9 mouse cellular contexts compared by ENCODE assay signal in the genomic region with DNA sequence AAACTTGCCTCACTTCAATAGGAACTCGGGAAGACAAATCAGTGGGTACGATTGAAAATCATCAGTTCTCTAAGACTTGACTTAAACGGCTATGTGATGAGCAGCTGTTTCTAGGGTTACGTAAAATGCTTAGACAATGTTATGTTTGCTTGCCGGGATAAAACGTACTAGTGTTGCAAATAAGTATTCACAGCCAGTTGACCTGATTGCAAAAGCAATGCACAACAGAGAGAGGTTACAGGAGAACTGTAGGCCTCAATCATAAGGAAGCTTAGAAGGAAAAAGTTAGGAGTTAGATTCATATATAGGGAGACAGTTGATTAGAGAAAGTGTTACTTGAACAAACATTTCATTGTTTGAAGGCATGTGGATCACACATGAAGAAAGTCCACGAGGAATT. TPM values are rescaled to one million over a fixed set of nuclear protein-coding genes. Genes with fewer than 3 reads are reported as not detected.
A peak's percentile ranks its signal among the peaks of the same experiment; 100 is the strongest.
DNase-seq lines count a peak whose midpoint lies in the region; ATAC-seq and TF ChIP-seq lines count a peak whose summit lies in the region.
"Had no signal": no experiment of that assay in that cellular context is flagged by ENCODE, and none has a peak within 500 bp of the region (broad histone marks: within the 10 kb centered on the region; RNA-seq: fewer than 3 reads in every experiment).

No protein-coding gene starts in this region.

- H3K27ac ChIP-seq in intestine, embryonic 15.5 days, result no peak overlapping the region
- no peak overlapping the region for H3K27ac ChIP-seq in intestine, postnatal 0 days (ENCODE audit: low read depth, low read length)
- H3K27ac ChIP-seq in embryonic facial prominence, embryonic 14.5 days (replicated peaks; ENCODE audit: low read depth, low read length), result no peak overlapping the region
- H3K27ac ChIP-seq in hindbrain, embryonic 14.5 days, result no peak overlapping the region
- H3K27ac ChIP-seq in midbrain, embryonic 12.5 days (replicated peaks), result no peak overlapping the region

- H3K4me1 ChIP-seq in intestine, embryonic 15.5 days (replicated peaks), result peaks cover 17% of the 10 kb centered on the region; the same call in 1 of the 2 replicates
- H3K4me1 ChIP-seq in intestine, postnatal 0 days (replicated peaks; ENCODE audit: control insufficient read depth, insufficient read depth, low read length), result 0 out of 2 replicates have a peak, but pooled peaks cover 3% of the 10 kb centered on the region
- peaks cover 31% of the 10 kb centered on the region for H3K4me1 ChIP-seq in embryonic facial prominence, embryonic 14.5 days (ENCODE audit: control insufficient read depth, insufficient read depth, low read length)
- peaks cover 18% of the 10 kb centered on the region for H3K4me1 ChIP-seq in hindbrain, embryonic 14.5 days (replicated peaks; ENCODE audit: control insufficient read depth, insufficient read depth, low read length)
- peaks cover 25% of the 10 kb centered on the region for H3K4me1 ChIP-seq in midbrain, embryonic 12.5 days

- no peaks in the 10 kb centered on the region for H3K27me3 ChIP-seq in intestine, embryonic 15.5 days (replicated peaks)
- no peaks in the 10 kb centered on the region; the same call in 1 of the 2 replicates for H3K27me3 ChIP-seq in intestine, postnatal 0 days (replicated peaks; ENCODE audit: control insufficient read depth, insufficient read depth, low read length)
- H3K27me3 ChIP-seq in embryonic facial prominence, embryonic 14.5 days (replicated peaks; ENCODE audit: control insufficient read depth, insufficient read depth, low read length), result peaks cover 13% of the 10 kb centered on the region
- no peaks in the 10 kb centered on the region for H3K27me3 ChIP-seq in hindbrain, embryonic 14.5 days (ENCODE audit: control insufficient read depth, insufficient read depth, low read length)
- H3K27me3 ChIP-seq in midbrain, embryonic 12.5 days, result no peaks in the 10 kb centered on the region

- no peak for ATAC-seq in intestine, embryonic 15.5 days
- ATAC-seq in intestine, postnatal 0 days, result no peak
- no peak for ATAC-seq in embryonic facial prominence, embryonic 14.5 days (ENCODE audit: low read depth)
- ATAC-seq in hindbrain, embryonic 14.5 days (ENCODE audit: low FRiP score), result no peak
- ATAC-seq in midbrain, embryonic 12.5 days (ENCODE audit: low FRiP score, low read depth), result no peak
- no peak for ATAC-seq in CD4-positive, CD25-positive, alpha-beta regulatory T cell, adult 4 months

- peak overlapping the region; percentile 85; the same call in 1 of the 2 replicates for H3K4me2 ChIP-seq in intestine, embryonic 15.5 days (replicated peaks)
- no peak overlapping the region for H3K4me2 ChIP-seq in intestine, postnatal 0 days (replicated peaks; ENCODE audit: low read depth)
- peak overlapping the region; percentile 91 for H3K4me2 ChIP-seq in embryonic facial prominence, embryonic 14.5 days (ENCODE audit: low read depth, low read length)
- peak overlapping the region; percentile 67 for H3K4me2 ChIP-seq in hindbrain, embryonic 14.5 days (replicated peaks)
- H3K4me2 ChIP-seq in midbrain, embryonic 12.5 days (replicated peaks), result peak overlapping the region; percentile 79

- H3K4me3 ChIP-seq in intestine, embryonic 15.5 days (replicated peaks), result no peak overlapping the region
- H3K4me3 ChIP-seq in intestine, postnatal 0 days (ENCODE audit: low read depth, low read length), result no peak overlapping the region
- H3K4me3 ChIP-seq in embryonic facial prominence, embryonic 14.5 days (ENCODE audit: low read depth, low read length), result no peak overlapping the region
- H3K4me3 ChIP-seq in hindbrain, embryonic 14.5 days (replicated peaks; ENCODE audit: low read length), result peak overlapping the region; percentile 1; the same call in 1 of the 2 replicates
- peak overlapping the region; percentile 3; the same call in 1 of the 2 replicates for H3K4me3 ChIP-seq in midbrain, embryonic 12.5 days

- H3K9ac ChIP-seq in intestine, embryonic 15.5 days, result no peak overlapping the region
- H3K9ac ChIP-seq in intestine, postnatal 0 days (ENCODE audit: low read depth, low read length), result no peak overlapping the region
- H3K9ac ChIP-seq in embryonic facial prominence, embryonic 14.5 days (ENCODE audit: low read depth, low read length), result no peak overlapping the region
- 0 out of 2 replicates have a peak overlapping the region, but pooled peaks have one; percentile 22 for H3K9ac ChIP-seq in hindbrain, embryonic 14.5 days
- H3K9ac ChIP-seq in midbrain, embryonic 12.5 days (replicated peaks), result no peak overlapping the region

- TF ChIP-seq CTCF in intestine, postnatal 0 days (IDR thresholded peaks at IDR 0.05; ENCODE audit: low read depth), result no peak

- no peaks in the 10 kb centered on the region for H3K36me3 ChIP-seq in intestine, embryonic 15.5 days
- H3K36me3 ChIP-seq in intestine, postnatal 0 days (ENCODE audit: control insufficient read depth, insufficient read depth), result no peaks in the 10 kb centered on the region
- H3K36me3 ChIP-seq in embryonic facial prominence, embryonic 14.5 days (ENCODE audit: control insufficient read depth, insufficient read depth, low read length), result no peaks in the 10 kb centered on the region
- no peaks in the 10 kb centered on the region for H3K36me3 ChIP-seq in hindbrain, embryonic 14.5 days (replicated peaks; ENCODE audit: control insufficient read depth, insufficient read depth)
- no peaks in the 10 kb centered on the region for H3K36me3 ChIP-seq in midbrain, embryonic 12.5 days

- 71% methylated on average over 7 of the region's 7 CpGs for WGBS in intestine, embryonic 15.5 days
- WGBS in intestine, postnatal 0 days, result 59% methylated on average over 7 of the region's 7 CpGs
- WGBS in embryonic facial prominence, embryonic 14.5 days, result 48% methylated on average over 7 of the region's 7 CpGs
- 80% methylated on average over 7 of the region's 7 CpGs for WGBS in hindbrain, embryonic 14.5 days
- WGBS in midbrain, embryonic 12.5 days, result 85% methylated on average over 7 of the region's 7 CpGs

- no peaks in the 10 kb centered on the region for H3K9me3 ChIP-seq in intestine, embryonic 15.5 days
- H3K9me3 ChIP-seq in intestine, postnatal 0 days (ENCODE audit: control insufficient read depth), result no peaks in the 10 kb centered on the region
- no peaks in the 10 kb centered on the region for H3K9me3 ChIP-seq in embryonic facial prominence, embryonic 14.5 days (ENCODE audit: control insufficient read depth, low read length)
- H3K9me3 ChIP-seq in hindbrain, embryonic 14.5 days (ENCODE audit: control insufficient read depth, low read length), result no peaks in the 10 kb centered on the region
- no peaks in the 10 kb centered on the region for H3K9me3 ChIP-seq in midbrain, embryonic 12.5 days

- DNase-seq in embryonic facial prominence, embryonic 14.5 days (ENCODE audit: low spot score), result no peak
- no peak for DNase-seq in hindbrain, embryonic 14.5 days (ENCODE audit: low spot score)
- no peak for DNase-seq in frontal cortex, postnatal 36 days (ENCODE audit: low spot score in 2 of 2)
- no peak for DNase-seq in kidney, adult 8-10 months
- DNase-seq: cerebellum, adult 18-20 months had no signal

RNA-seq across cellular contexts. Expression of gene Rictor, which starts 2.2 kb away (rescaled TPM):
- polyA plus RNA-seq in intestine, embryonic 15.5 days (2015; fragmentation: Nextera tagmentation; extraction: Ambion mirVana), result 32.6 and 36.9 TPM in 2 replicates
- polyA plus RNA-seq in intestine, postnatal 0 days (2015; fragmentation: Nextera tagmentation; extraction: Ambion mirVana), result 13.5 and 15.7 TPM in 2 replicates
- 32.1 and 37.1 TPM in 2 replicates for polyA plus RNA-seq in embryonic facial prominence, embryonic 14.5 days (2014; fragmentation: Nextera tagmentation; extraction: Ambion mirVana)
- 53.9 and 54.8 TPM in 2 replicates for polyA plus RNA-seq in hindbrain, embryonic 14.5 days (2014; fragmentation: Nextera tagmentation; extraction: Ambion mirVana)
- 54.7 and 59.0 TPM in 2 replicates for polyA plus RNA-seq in midbrain, embryonic 12.5 days (2016; fragmentation: Nextera tagmentation; extraction: Ambion mirVana)
- 10 to 100 TPM; 27.3 to 30.9 TPM for polyA plus RNA-seq in CD4-positive, CD25-positive, alpha-beta regulatory T cell, adult 4 months (2017; shearing (Covaris generic))

Comparison
In these comparisons a context has a peak if more than half of its experiments do, and no peak if none do; other contexts are left out.
1. H3K4me3 ChIP-seq: peak in hindbrain, embryonic 14.5 days (single experiment) and midbrain, embryonic 12.5 days (single experiment); none in intestine, embryonic 15.5 days (single experiment), intestine, postnatal 0 days (single experiment) and embryonic facial prominence, embryonic 14.5 days (single experiment).